Mouse (Mus musculus) adrenal gland, postnatal 4 days (tissue): ENCODE results near the gene Dnajc21. TPM values are rescaled to one million over a fixed set of nuclear protein-coding genes. Genes with fewer than 3 reads are reported as not detected.
"Not testable (repeated sequence)": the region's sequence is repeated elsewhere in the genome, so short reads cannot be mapped to it uniquely, and the experiment has no call there.

Experiments
- DNase-seq, 2 experiments: peaks; one replicate each; pipeline ENCODE4 v3.0.0; 2021 to 2022; ENCODE audit warnings: low spot score in 2 of 2, mixed read lengths in 2 of 2
- long read RNA-seq, 2 experiments: library from polyadenylated mRNA; stranded (forward); transcript quantifications; one replicate each; pipeline ENCODE4 v2.0.0; 2021
- total RNA-seq, 2 experiments: library from RNA; stranded (reverse); gene quantifications; 2 replicates each; pipeline ENCODE4 v1.2.3; 2021

The Dnajc21 gene
- total RNA-seq: 10 to 100 TPM; 22.3 to 28.3 TPM
- long read RNA-seq, experiment 1, transcript Dnajc21-201 (12 exons, 2,060 nt): major isoform, 17 of 19 reads
- long read RNA-seq, experiment 1, partial matches to known transcripts: 1 of 19 reads
- long read RNA-seq, experiment 1, other reads (novel, unspliced or antisense): 1 of 19 reads
- long read RNA-seq, experiment 2, transcript Dnajc21-201 (12 exons, 2,060 nt): major isoform, 43 of 50 reads
- long read RNA-seq, experiment 2, partial matches to known transcripts: 2 of 50 reads
- long read RNA-seq, experiment 2, other reads (novel, unspliced or antisense): 5 of 50 reads

GRCm38 (mm10) chr15:10470151-10470831 is at the start of gene Dnajc21:
Gene Dnajc21, minus strand, starts transcription at chr15:10470516.
- peak; percentile 69 to 75 for DNase-seq

GRCm38 (mm10) chr15:10515166-10515565 is 44.9 kb upstream of the Dnajc21 start:
- no peak for DNase-seq

- no peak for DNase-seq
Measured at GRCm38 (mm10) chr15:10506099-10506498, 35.8 kb upstream of the Dnajc21 start.

- DNase-seq: no peak
Measured at GRCm38 (mm10) chr15:10500838-10501719, 30.8 kb upstream of the Dnajc21 start.

- no peak for DNase-seq
Measured at GRCm38 (mm10) chr15:10500035-10500434, 29.7 kb upstream of the Dnajc21 start.

GRCm38 (mm10) chr15:10499593-10499992 is 29.3 kb upstream of the Dnajc21 start:
- no peak for DNase-seq

GRCm38 (mm10) chr15:10496696-10497095 is 26.4 kb upstream of the Dnajc21 start:
- not testable (repeated sequence) for DNase-seq

- no peak for DNase-seq
Measured at GRCm38 (mm10) chr15:10495944-10496343, 25.6 kb upstream of the Dnajc21 start.

GRCm38 (mm10) chr15:10490101-10490500 is 19.8 kb upstream of the Dnajc21 start:
- DNase-seq: no peak

- no peak for DNase-seq
Measured at GRCm38 (mm10) chr15:10487246-10487645, 16.9 kb upstream of the Dnajc21 start.

- DNase-seq: no peak
Measured at GRCm38 (mm10) chr15:10486365-10486839, 16.1 kb upstream of the Dnajc21 start.

- peak; percentile 86 to 87 for DNase-seq
Measured at GRCm38 (mm10) chr15:10485484-10486364, 15.4 kb upstream of the Dnajc21 start, which contains the start of the genes Brix1 and Rad1. Gene Brix1, minus strand, starts transcription at chr15:10485947. Gene Rad1, plus strand, starts transcription at chr15:10486018.

GRCm38 (mm10) chr15:10470941-10471340 is 625 bp upstream of the Dnajc21 start:
- no peak for DNase-seq

- DNase-seq: peak; percentile 11 to 24
Measured at GRCm38 (mm10) chr15:10469641-10470150, 620 bp downstream of the Dnajc21 start.

- no peak for DNase-seq
Measured at GRCm38 (mm10) chr15:10468761-10469160, 1.6 kb downstream of the Dnajc21 start.

- DNase-seq: no peak
Measured at GRCm38 (mm10) chr15:10464678-10465077, 5.6 kb downstream of the Dnajc21 start.

- no peak for DNase-seq
Measured at GRCm38 (mm10) chr15:10463555-10463954, 6.8 kb downstream of the Dnajc21 start.

- no peak for DNase-seq
Measured at GRCm38 (mm10) chr15:10460986-10461385, 9.3 kb downstream of the Dnajc21 start.

GRCm38 (mm10) chr15:10447102-10447501 is 23.2 kb downstream of the Dnajc21 start:
- no peak for DNase-seq

- DNase-seq: no peak
Measured at GRCm38 (mm10) chr15:10442275-10442674, 28.0 kb downstream of the Dnajc21 start.
